Mouse (Mus musculus) G1E (cell line): ENCODE results near the gene Pgm5.

Experiments
- CTCF ChIP-seq: IDR thresholded peaks from 2 replicates; pipeline ENCODE4 v1.5.1; 2012; ENCODE audit warnings: low read depth, low read length, inconsistent platforms, mixed read lengths
- GATA2 ChIP-seq: IDR thresholded peaks from 2 replicates; pipeline ENCODE4 v1.6.1; 2012; ENCODE audit warnings: low read depth, low read length, inconsistent platforms, borderline replicate concordance

DNA sequence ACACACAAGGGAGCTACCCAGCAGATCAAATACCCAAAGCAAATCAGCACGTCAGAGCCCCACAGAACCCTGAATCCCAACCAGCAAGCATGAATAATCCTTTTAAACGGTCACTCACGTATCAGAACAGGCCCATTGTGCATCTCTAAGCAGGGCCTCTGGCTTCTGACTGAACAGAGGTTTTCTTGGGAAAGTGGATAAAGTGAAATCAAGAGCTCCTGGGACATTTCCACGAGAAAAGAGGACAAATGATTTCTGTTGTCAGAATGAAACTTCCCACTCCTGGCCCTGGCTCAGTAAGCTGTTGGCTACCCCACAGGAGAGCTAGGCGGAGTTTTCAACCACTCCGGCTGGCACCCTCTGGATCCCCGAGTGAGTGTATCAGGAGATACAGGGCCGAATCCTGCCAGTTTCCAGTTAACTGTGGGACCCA is 48.8 kb downstream of the Pgm5 start:
- TF ChIP-seq CTCF: no peak
- TF ChIP-seq GATA2: no peak
